Mouse (Mus musculus): ENCODE measurements around the gene Fam111a. TPM values are rescaled to one million over a fixed set of nuclear protein-coding genes. Genes with fewer than 3 reads are reported as not detected.

The Fam111a gene
- polyA plus RNA-seq, 1 experiment = 0.07 TPM

GRCm38 (mm10) chr19:12564197-12564596, 18.7 kb downstream of the Fam111a start:
- TF ChIP-seq POLR2A (IDR thresholded peaks at IDR 0.05; ENCODE audit: control insufficient read depth, low read depth, low read length) = no peak
- TF ChIP-seq CTCF (IDR thresholded peaks at IDR 0.05; ENCODE audit: control insufficient read depth, insufficient read depth, insufficient replicate concordance, low read depth, low read length) = no peak
- Histone ChIP-seq H3K4me1 (ENCODE audit: control insufficient read depth, insufficient read depth, low read length) (no peaks in the 10 kb centered on the region), H3K36me3 (ENCODE audit: control insufficient read depth, insufficient read depth, low read length) (no peaks in the 10 kb centered on the region), H3K27ac (ENCODE audit: control insufficient read depth, insufficient read depth, low read depth, low read length) (no peak overlapping the region), H3K4me3 (ENCODE audit: control insufficient read depth, low read depth, low read length) (no peak overlapping the region), H3K27me3 (ENCODE audit: control insufficient read depth, insufficient read depth, low read length) (no peaks in the 10 kb centered on the region)

DNA sequence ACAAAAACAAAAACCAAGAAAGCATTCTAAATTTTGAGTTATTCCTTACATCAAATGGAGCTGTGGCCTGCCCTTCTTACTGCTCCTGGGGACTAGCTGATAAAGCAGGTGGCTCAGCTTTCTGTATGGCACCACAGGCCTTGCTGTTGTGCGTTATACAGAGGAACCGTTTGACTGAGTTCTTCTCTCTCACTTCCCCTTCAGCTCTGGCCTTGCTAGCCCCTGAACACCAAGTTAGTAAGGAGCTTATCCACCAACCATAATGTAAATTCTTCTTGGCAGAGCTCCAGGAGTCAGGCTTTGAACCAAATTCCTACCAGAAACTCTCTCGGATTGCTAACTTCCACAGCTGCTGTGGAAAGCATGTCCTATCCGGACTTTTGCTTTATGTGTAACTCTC, 21.5 kb downstream of the Fam111a start:
- TF ChIP-seq CTCF (IDR thresholded peaks at IDR 0.05; ENCODE audit: control insufficient read depth, insufficient read depth, insufficient replicate concordance, low read depth, low read length) = no peak
- TF ChIP-seq POLR2A (IDR thresholded peaks at IDR 0.05; ENCODE audit: control insufficient read depth, low read depth, low read length) = no peak
- no peaks in the 10 kb centered on the region for H3K36me3 ChIP-seq (ENCODE audit: control insufficient read depth, insufficient read depth, low read length)
- no peak overlapping the region for H3K27ac ChIP-seq (ENCODE audit: control insufficient read depth, insufficient read depth, low read depth, low read length)
- H3K4me1 ChIP-seq (ENCODE audit: control insufficient read depth, insufficient read depth, low read length) = no peaks in the 10 kb centered on the region
- no peaks in the 10 kb centered on the region for H3K27me3 ChIP-seq (ENCODE audit: control insufficient read depth, insufficient read depth, low read length)
- H3K4me3 ChIP-seq (ENCODE audit: control insufficient read depth, low read depth, low read length) = no peak overlapping the region

DNA sequence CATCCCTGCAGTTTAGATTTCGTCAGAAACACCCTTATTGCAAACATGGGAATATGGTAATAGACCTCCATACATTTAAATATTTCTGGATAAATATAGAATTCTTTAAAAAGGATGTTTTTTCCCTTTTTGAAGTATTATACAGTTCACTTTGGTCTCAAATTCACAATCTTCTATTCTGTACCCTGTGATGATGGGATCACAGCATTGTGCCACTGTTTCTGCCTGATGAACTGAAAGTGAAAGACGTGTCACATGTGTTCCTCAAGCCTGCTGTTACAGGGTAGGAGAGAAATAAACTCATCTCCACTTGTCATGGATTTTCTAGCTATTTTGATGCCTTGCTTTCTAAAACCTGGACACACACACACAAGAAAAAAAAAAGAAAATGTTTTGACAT, 25.3 kb downstream of the Fam111a start:
- Histone ChIP-seq H3K27ac (ENCODE audit: control insufficient read depth, insufficient read depth, low read depth, low read length) (no peak overlapping the region), H3K27me3 (ENCODE audit: control insufficient read depth, insufficient read depth, low read length) (no peaks in the 10 kb centered on the region), H3K36me3 (ENCODE audit: control insufficient read depth, insufficient read depth, low read length) (no peaks in the 10 kb centered on the region), H3K4me1 (ENCODE audit: control insufficient read depth, insufficient read depth, low read length) (peaks cover 2% of the 10 kb centered on the region; the same call in 1 of the 2 replicates), H3K4me3 (ENCODE audit: control insufficient read depth, low read depth, low read length) (no peak overlapping the region)
- TF ChIP-seq CTCF (IDR thresholded peaks at IDR 0.05; ENCODE audit: control insufficient read depth, insufficient read depth, insufficient replicate concordance, low read depth, low read length) = no peak

- H3K4me3 ChIP-seq (ENCODE audit: control insufficient read depth, low read depth, low read length) = no peak overlapping the region
- no peaks in the 10 kb centered on the region for H3K36me3 ChIP-seq (ENCODE audit: control insufficient read depth, insufficient read depth, low read length)
- H3K27ac ChIP-seq (ENCODE audit: control insufficient read depth, insufficient read depth, low read depth, low read length) = no peak overlapping the region
- H3K27me3 ChIP-seq (ENCODE audit: control insufficient read depth, insufficient read depth, low read length) = no peaks in the 10 kb centered on the region
- no peak for TF ChIP-seq POLR2A (IDR thresholded peaks at IDR 0.05; ENCODE audit: control insufficient read depth, low read depth, low read length)
- TF ChIP-seq CTCF (IDR thresholded peaks at IDR 0.05; ENCODE audit: control insufficient read depth, insufficient read depth, insufficient replicate concordance, low read depth, low read length) = no peak
- H3K4me1 ChIP-seq (ENCODE audit: control insufficient read depth, insufficient read depth, low read length) = peaks cover 2% of the 10 kb centered on the region; the same call in 1 of the 2 replicates
Observed at GRCm38 (mm10) chr19:12571687-12572086, 26.1 kb downstream of the Fam111a start.

- Histone ChIP-seq H3K4me3 (ENCODE audit: control insufficient read depth, low read depth, low read length) (no peak overlapping the region), H3K27me3 (ENCODE audit: control insufficient read depth, insufficient read depth, low read length) (no peaks in the 10 kb centered on the region), H3K36me3 (ENCODE audit: control insufficient read depth, insufficient read depth, low read length) (no peaks in the 10 kb centered on the region), H3K27ac (ENCODE audit: control insufficient read depth, insufficient read depth, low read depth, low read length) (no peak overlapping the region), H3K4me1 (ENCODE audit: control insufficient read depth, insufficient read depth, low read length) (peaks cover 2% of the 10 kb centered on the region; the same call in 1 of the 2 replicates)
- TF ChIP-seq POLR2A (IDR thresholded peaks at IDR 0.05; ENCODE audit: control insufficient read depth, low read depth, low read length) (no peak), CTCF (IDR thresholded peaks at IDR 0.05; ENCODE audit: control insufficient read depth, insufficient read depth, insufficient replicate concordance, low read depth, low read length) (no peak)
Observed at GRCm38 (mm10) chr19:12572614-12573265, 27.2 kb downstream of the Fam111a start.

DNA sequence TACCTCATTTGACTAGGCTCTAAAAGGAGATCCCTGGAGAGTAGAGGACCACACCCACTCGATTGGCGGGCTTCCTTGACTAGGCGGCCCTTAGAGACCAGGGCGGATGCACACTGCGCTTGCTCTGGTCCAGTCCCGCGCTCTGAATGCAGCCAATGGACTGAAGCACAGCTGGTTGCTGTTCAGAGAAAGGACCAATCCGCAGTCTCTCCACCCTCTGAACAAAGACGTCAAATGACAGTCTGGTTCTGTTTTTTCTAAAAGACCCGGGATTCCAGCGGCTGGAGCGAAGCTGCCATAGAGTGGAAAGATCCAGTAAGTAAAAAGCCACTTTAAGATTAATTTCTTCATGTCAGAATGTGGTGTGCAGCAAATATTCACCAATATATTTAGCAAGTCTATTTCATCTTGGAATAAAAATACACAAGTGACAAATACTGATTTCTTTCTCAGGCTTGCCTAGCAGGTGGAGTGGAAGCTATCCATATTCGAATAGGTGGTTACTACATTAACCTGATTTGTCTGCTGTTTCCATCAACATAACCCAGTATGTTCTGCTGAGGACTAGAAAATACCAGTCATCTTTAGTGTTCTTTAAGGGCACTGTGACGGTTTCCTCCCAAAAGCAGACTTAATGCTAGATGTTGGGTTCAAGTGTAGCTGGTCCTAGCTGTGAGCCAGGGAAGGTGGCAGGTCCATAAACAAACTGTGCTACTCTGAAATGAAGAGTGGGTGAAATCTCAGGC, 27.9 kb downstream of the Fam111a start:
- no peak for TF ChIP-seq CTCF (IDR thresholded peaks at IDR 0.05; ENCODE audit: control insufficient read depth, insufficient read depth, insufficient replicate concordance, low read depth, low read length)
- TF ChIP-seq POLR2A (IDR thresholded peaks at IDR 0.05; ENCODE audit: control insufficient read depth, low read depth, low read length) = no peak
- no peak overlapping the region for H3K4me3 ChIP-seq (ENCODE audit: control insufficient read depth, low read depth, low read length)
- no peaks in the 10 kb centered on the region for H3K27me3 ChIP-seq (ENCODE audit: control insufficient read depth, insufficient read depth, low read length)
- H3K27ac ChIP-seq (ENCODE audit: control insufficient read depth, insufficient read depth, low read depth, low read length) = no peak overlapping the region
- H3K4me1 ChIP-seq (ENCODE audit: control insufficient read depth, insufficient read depth, low read length) = peaks cover 2% of the 10 kb centered on the region; the same call in 1 of the 2 replicates
- no peaks in the 10 kb centered on the region for H3K36me3 ChIP-seq (ENCODE audit: control insufficient read depth, insufficient read depth, low read length)

DNA sequence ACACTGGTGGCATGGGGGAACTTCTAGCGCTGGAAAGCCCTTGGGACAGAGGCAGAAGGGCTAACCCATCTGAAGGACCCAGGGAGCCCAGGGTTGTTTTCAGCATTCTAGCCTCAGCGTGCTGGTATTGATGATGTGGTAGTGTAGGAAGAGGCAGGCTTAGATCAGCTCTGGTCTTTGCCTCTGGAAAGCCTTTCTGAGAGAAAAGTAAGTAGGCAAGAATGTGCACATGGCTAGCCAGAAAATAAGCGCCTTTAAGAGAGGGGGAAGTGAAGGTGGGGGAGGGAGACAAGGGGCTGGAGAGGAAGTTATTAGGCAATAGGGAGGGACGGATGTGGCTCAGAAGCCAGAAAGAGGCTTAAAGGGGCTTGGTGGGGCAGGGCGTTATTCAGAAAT, 28.5 kb downstream of the Fam111a start:
- peaks cover 2% of the 10 kb centered on the region; the same call in 1 of the 2 replicates for H3K4me1 ChIP-seq (ENCODE audit: control insufficient read depth, insufficient read depth, low read length)
- TF ChIP-seq POLR2A (IDR thresholded peaks at IDR 0.05; ENCODE audit: control insufficient read depth, low read depth, low read length) (no peak), CTCF (IDR thresholded peaks at IDR 0.05; ENCODE audit: control insufficient read depth, insufficient read depth, insufficient replicate concordance, low read depth, low read length) (no peak)
- H3K4me3 ChIP-seq (ENCODE audit: control insufficient read depth, low read depth, low read length) = no peak overlapping the region
- no peak overlapping the region for H3K27ac ChIP-seq (ENCODE audit: control insufficient read depth, insufficient read depth, low read depth, low read length)
- no peaks in the 10 kb centered on the region for H3K27me3 ChIP-seq (ENCODE audit: control insufficient read depth, insufficient read depth, low read length)
- H3K36me3 ChIP-seq (ENCODE audit: control insufficient read depth, insufficient read depth, low read length) = no peaks in the 10 kb centered on the region
